Mouse (Mus musculus): ENCODE data around the gene Rsad2. TPM values are rescaled to one million over a fixed set of nuclear protein-coding genes. Genes with fewer than 3 reads are reported as not detected.
"Not testable (repeated sequence)": the region's sequence is repeated elsewhere in the genome, so short reads cannot be mapped to it uniquely, and the experiment has no call there.

Rsad2 gene
- not detected in 2 replicates for total RNA-seq (2014; fragmentation: Nextera tagmentation)
- total RNA-seq (2017) = 0.78 TPM in 1 of 2 replicates, not detected in the other

GRCm38 (mm10) chr12:26456028-26456698 is at the start of gene Rsad2:
Gene Rsad2 (minus strand): TSS chr12:26456452.
- peak; percentile 79 for ATAC-seq (replicated peaks; ENCODE audit: poor library complexity, severe bottlenecking)

GRCm38 (mm10) chr12:26501042-26501441 is 44.8 kb upstream of the Rsad2 start:
- ATAC-seq (replicated peaks; ENCODE audit: poor library complexity, severe bottlenecking) = no peak

- ATAC-seq (replicated peaks; ENCODE audit: poor library complexity, severe bottlenecking) = peak; percentile 53; the same call in 1 of the 2 replicates
Measured at GRCm38 (mm10) chr12:26489942-26490341, 33.7 kb upstream of the Rsad2 start.

GRCm38 (mm10) chr12:26488617-26489274 is 32.5 kb upstream of the Rsad2 start:
- no peak for ATAC-seq (replicated peaks; ENCODE audit: poor library complexity, severe bottlenecking)

GRCm38 (mm10) chr12:26487874-26488616 is 31.8 kb upstream of the Rsad2 start:
- ATAC-seq (replicated peaks; ENCODE audit: poor library complexity, severe bottlenecking) = peak; percentile 86

GRCm38 (mm10) chr12:26485738-26486580 is 29.7 kb upstream of the Rsad2 start:
- ATAC-seq (replicated peaks; ENCODE audit: poor library complexity, severe bottlenecking) = not testable (repeated sequence)

GRCm38 (mm10) chr12:26478196-26479004 is 22.1 kb upstream of the Rsad2 start:
- ATAC-seq (replicated peaks; ENCODE audit: poor library complexity, severe bottlenecking) = no peak

- ATAC-seq (replicated peaks; ENCODE audit: poor library complexity, severe bottlenecking) = no peak
Measured at GRCm38 (mm10) chr12:26477198-26477597, 20.9 kb upstream of the Rsad2 start.

- ATAC-seq (replicated peaks; ENCODE audit: poor library complexity, severe bottlenecking) = no peak
Measured at GRCm38 (mm10) chr12:26473746-26474145, 17.5 kb upstream of the Rsad2 start.

- ATAC-seq (replicated peaks; ENCODE audit: poor library complexity, severe bottlenecking) = no peak
Measured at GRCm38 (mm10) chr12:26472770-26473481, 16.7 kb upstream of the Rsad2 start.

GRCm38 (mm10) chr12:26471376-26471775 is 15.1 kb upstream of the Rsad2 start:
- ATAC-seq (replicated peaks; ENCODE audit: poor library complexity, severe bottlenecking) = no peak

- ATAC-seq (replicated peaks; ENCODE audit: poor library complexity, severe bottlenecking) = no peak
Measured at GRCm38 (mm10) chr12:26470042-26470409, 13.8 kb upstream of the Rsad2 start.

GRCm38 (mm10) chr12:26469098-26470041 is 13.1 kb upstream of the Rsad2 start, which contains the start of gene Cmpk2:
Gene Cmpk2 (plus strand): TSS chr12:26469204.
- ATAC-seq (replicated peaks; ENCODE audit: poor library complexity, severe bottlenecking) = peak; percentile 91

GRCm38 (mm10) chr12:26465600-26465999 is 9.3 kb upstream of the Rsad2 start:
- no peak for ATAC-seq (replicated peaks; ENCODE audit: poor library complexity, severe bottlenecking)

- ATAC-seq (replicated peaks; ENCODE audit: poor library complexity, severe bottlenecking) = peak; percentile 87
Measured at GRCm38 (mm10) chr12:26460091-26460490, 3.8 kb upstream of the Rsad2 start.

- ATAC-seq (replicated peaks; ENCODE audit: poor library complexity, severe bottlenecking) = no peak
Measured at GRCm38 (mm10) chr12:26454682-26455081, 1.6 kb downstream of the Rsad2 start.

- ATAC-seq (replicated peaks; ENCODE audit: poor library complexity, severe bottlenecking) = peak; percentile 12; the same call in 1 of the 2 replicates
Measured at GRCm38 (mm10) chr12:26452951-26453350, 3.3 kb downstream of the Rsad2 start.
